Mouse (Mus musculus): ENCODE measurements around the gene Serinc3. TPM values are rescaled to one million over a fixed set of nuclear protein-coding genes. Genes with fewer than 3 reads are reported as not detected.
"Not testable (repeated sequence)": the region's sequence is repeated elsewhere in the genome, so short reads cannot be mapped to it uniquely, and the experiment has no call there.

Serinc3 gene
- polyA plus RNA-seq, 1 experiment from 2014 or later: 24.7 TPM

DNA sequence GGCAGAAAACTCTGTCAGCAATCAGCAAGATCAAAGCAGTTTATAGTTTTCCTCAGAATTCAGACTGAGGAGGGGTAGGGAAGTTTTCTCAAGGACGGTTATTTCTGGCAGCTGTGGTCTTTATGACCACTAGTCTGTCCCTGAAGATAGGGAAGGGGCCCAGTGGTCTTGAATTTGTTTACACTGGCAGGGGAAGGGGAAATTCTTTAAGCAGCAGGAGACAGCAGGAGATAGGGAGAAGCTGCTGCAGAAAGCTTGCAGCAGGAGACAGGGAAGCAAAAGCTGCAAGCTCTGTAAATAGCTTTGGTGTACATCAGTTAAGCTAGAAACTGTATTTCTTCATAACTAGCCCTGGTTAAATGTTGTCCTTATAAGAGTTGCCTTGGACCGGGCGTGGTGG lies 3.2 kb downstream of the Serinc3 start:
- Histone ChIP-seq H3K4me3 (no peak overlapping the region), H3K9me3 (replicated peaks) (no peaks in the 10 kb centered on the region), H3K36me3 (peaks cover 28% of the 10 kb centered on the region), H3K4me1 (peaks cover 17% of the 10 kb centered on the region), H3K27ac (replicated peaks) (no peak overlapping the region), H3K27me3 (ENCODE audit: low read depth, poor library complexity, severe bottlenecking) (no peaks in the 10 kb centered on the region)
- WGBS: 84% methylated on average over 3 of the region's 3 CpGs
- DNase-seq (ENCODE audit: low spot score): no peak

DNA sequence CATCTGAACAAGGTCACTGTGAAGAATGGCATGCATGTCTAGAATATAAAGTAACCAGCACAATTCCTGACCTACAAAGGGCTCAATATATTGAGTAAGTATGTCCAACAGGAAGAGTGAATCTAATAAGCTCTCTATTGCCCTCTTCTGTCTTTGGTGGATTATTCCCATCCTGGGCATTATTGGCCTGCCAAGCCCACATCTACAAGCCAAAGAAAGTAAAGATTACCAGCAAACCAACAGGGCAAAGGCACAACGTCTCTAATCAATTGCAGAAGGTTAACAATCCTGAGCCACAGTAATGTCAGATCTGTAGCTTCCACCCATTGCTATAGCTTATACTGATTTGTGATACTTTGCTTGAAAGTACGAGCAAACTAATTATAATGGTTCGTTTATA lies 4.4 kb downstream of the Serinc3 start:
- no peak overlapping the region for H3K27ac ChIP-seq (replicated peaks)
- H3K36me3 ChIP-seq: peaks cover 39% of the 10 kb centered on the region
- 88% methylated on average over 3 of the region's 3 CpGs for WGBS

GRCm38 (mm10) chr2:163637655-163638266 lies 7.2 kb downstream of the Serinc3 start:
- Histone ChIP-seq H3K4me3 (no peak overlapping the region), H3K36me3 (peaks cover 60% of the 10 kb centered on the region), H3K9me3 (replicated peaks) (no peaks in the 10 kb centered on the region), H3K27me3 (ENCODE audit: low read depth, poor library complexity, severe bottlenecking) (no peaks in the 10 kb centered on the region), H3K27ac (replicated peaks) (no peak overlapping the region), H3K4me1 (peaks cover 2% of the 10 kb centered on the region)
- 77% methylated on average over 5 of the region's 5 CpGs for WGBS
- no peak for DNase-seq (ENCODE audit: low spot score)

More for the DNA sequence above, 4.4 kb downstream of the Serinc3 start:
- Histone ChIP-seq H3K27me3 (ENCODE audit: low read depth, poor library complexity, severe bottlenecking) (no peaks in the 10 kb centered on the region), H3K9me3 (replicated peaks) (no peaks in the 10 kb centered on the region), H3K4me1 (peaks cover 17% of the 10 kb centered on the region), H3K4me3 (no peak overlapping the region)
- no peak for DNase-seq (ENCODE audit: low spot score)

DNA sequence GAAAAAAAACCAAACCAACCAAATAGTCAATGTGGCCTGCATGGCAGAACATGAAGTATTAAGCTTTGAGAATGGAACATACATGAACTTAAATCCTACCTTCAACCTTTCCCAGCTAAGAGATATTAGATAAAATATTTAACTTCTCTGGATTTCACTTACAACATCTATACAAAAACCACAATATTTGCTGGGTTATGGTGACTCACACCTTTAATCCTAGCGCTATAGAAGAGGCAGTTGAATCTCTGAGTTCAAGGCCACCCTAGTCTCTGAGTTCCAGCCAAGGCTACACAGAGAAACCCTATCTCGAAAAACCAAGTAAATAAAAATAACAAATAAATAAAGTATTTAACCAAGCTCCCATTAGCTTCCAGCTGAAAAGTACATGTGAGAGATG lies 8.9 kb downstream of the Serinc3 start:
- 89% methylated on average over 2 of the region's 2 CpGs for WGBS
- H3K36me3 ChIP-seq: peaks cover 66% of the 10 kb centered on the region
- no peaks in the 10 kb centered on the region for H3K27me3 ChIP-seq (ENCODE audit: low read depth, poor library complexity, severe bottlenecking)
- no peaks in the 10 kb centered on the region for H3K9me3 ChIP-seq (replicated peaks)
- H3K4me3 ChIP-seq: no peak overlapping the region
- H3K27ac ChIP-seq (replicated peaks): no peak overlapping the region
- H3K4me1 ChIP-seq: no peaks in the 10 kb centered on the region
- DNase-seq (ENCODE audit: low spot score): no peak

- no peaks in the 10 kb centered on the region for H3K27me3 ChIP-seq (ENCODE audit: low read depth, poor library complexity, severe bottlenecking)
- no peak overlapping the region for H3K4me3 ChIP-seq
- H3K27ac ChIP-seq (replicated peaks): no peak overlapping the region
- WGBS: 90% methylated on average over 2 of the region's 2 CpGs
- DNase-seq (ENCODE audit: low spot score): no peak
- H3K9me3 ChIP-seq (replicated peaks): no peaks in the 10 kb centered on the region
- H3K4me1 ChIP-seq: no peaks in the 10 kb centered on the region
- peaks cover 79% of the 10 kb centered on the region for H3K36me3 ChIP-seq
Measured at GRCm38 (mm10) chr2:163634211-163634610, 10.7 kb downstream of the Serinc3 start.

- peaks cover 96% of the 10 kb centered on the region for H3K36me3 ChIP-seq
- no peaks in the 10 kb centered on the region for H3K4me1 ChIP-seq
- WGBS: 92% methylated on average over 2 of the region's 2 CpGs
- H3K27me3 ChIP-seq (ENCODE audit: low read depth, poor library complexity, severe bottlenecking): no peaks in the 10 kb centered on the region
- H3K27ac ChIP-seq (replicated peaks): no peak overlapping the region
- H3K4me3 ChIP-seq: no peak overlapping the region
- H3K9me3 ChIP-seq (replicated peaks): no peaks in the 10 kb centered on the region
- DNase-seq (ENCODE audit: low spot score): no peak
Measured at GRCm38 (mm10) chr2:163631715-163632114, 13.2 kb downstream of the Serinc3 start.

GRCm38 (mm10) chr2:163631223-163631622 lies 13.7 kb downstream of the Serinc3 start:
- Histone ChIP-seq H3K4me3 (no peak overlapping the region), H3K9me3 (replicated peaks) (no peaks in the 10 kb centered on the region), H3K4me1 (no peaks in the 10 kb centered on the region), H3K27ac (replicated peaks) (no peak overlapping the region), H3K36me3 (peaks cover 96% of the 10 kb centered on the region), H3K27me3 (ENCODE audit: low read depth, poor library complexity, severe bottlenecking) (no peaks in the 10 kb centered on the region)
- DNase-seq (ENCODE audit: low spot score): no peak
- 92% methylated on average over 4 of the region's 4 CpGs for WGBS

DNA sequence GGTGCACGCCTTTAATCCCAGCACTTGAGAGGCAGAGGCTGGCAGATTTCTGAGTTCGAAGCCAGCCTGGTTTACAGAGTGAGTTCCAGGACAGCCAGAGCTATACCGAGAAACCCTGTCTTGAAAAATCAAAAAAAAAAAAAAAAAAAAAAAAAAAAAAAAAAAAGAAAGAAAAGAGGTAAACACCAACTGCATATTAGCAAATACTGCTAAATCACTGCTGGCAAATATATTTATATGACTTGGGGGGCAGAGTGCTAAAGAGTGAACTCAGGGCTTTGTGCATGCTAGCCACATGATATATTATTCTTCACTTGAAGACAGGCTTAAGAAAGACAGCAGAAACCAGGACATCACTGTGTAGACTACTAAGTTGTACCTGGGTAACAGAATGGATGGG lies 23.5 kb downstream of the Serinc3 start:
- peaks cover 93% of the 10 kb centered on the region for H3K36me3 ChIP-seq
- not testable (repeated sequence) for H3K27me3 ChIP-seq (ENCODE audit: low read depth, poor library complexity, severe bottlenecking); H3K4me1 ChIP-seq; H3K9me3 ChIP-seq (replicated peaks); H3K4me3 ChIP-seq; H3K27ac ChIP-seq (replicated peaks); DNase-seq (ENCODE audit: low spot score)
- 92% methylated on average over 3 of the region's 3 CpGs for WGBS

GRCm38 (mm10) chr2:163620451-163620850 lies 24.5 kb downstream of the Serinc3 start:
- Histone ChIP-seq H3K27me3 (ENCODE audit: low read depth, poor library complexity, severe bottlenecking) (no peaks in the 10 kb centered on the region), H3K9me3 (replicated peaks) (no peaks in the 10 kb centered on the region), H3K4me1 (no peaks in the 10 kb centered on the region), H3K4me3 (no peak overlapping the region), H3K27ac (replicated peaks) (no peak overlapping the region), H3K36me3 (peaks cover 93% of the 10 kb centered on the region)
- DNase-seq (ENCODE audit: low spot score): no peak
- 90% methylated on average over 8 of the region's 8 CpGs for WGBS

DNA sequence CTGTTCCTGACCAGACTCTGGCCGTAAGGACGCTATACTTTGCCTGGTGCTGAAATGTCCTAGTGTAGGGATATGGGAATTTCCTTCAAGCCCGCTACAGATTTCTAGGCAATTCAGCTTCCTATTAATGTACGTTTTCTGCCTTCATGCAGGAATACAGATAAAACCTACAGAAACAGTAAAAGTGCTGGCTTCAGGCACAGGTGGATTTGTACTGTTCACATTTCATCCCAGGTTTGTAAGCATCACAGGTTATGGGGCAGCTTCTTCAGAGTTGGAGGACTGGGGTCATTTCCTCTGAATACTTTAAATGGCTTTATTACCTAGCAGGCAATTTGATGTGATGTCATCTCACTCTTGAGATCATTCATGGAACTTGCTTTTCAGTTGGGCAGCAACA lies 27.1 kb downstream of the Serinc3 start:
- Histone ChIP-seq H3K36me3 (peaks cover 98% of the 10 kb centered on the region), H3K4me3 (no peak overlapping the region), H3K27ac (replicated peaks) (no peak overlapping the region), H3K4me1 (no peaks in the 10 kb centered on the region), H3K9me3 (replicated peaks) (no peaks in the 10 kb centered on the region), H3K27me3 (ENCODE audit: low read depth, poor library complexity, severe bottlenecking) (no peaks in the 10 kb centered on the region)
- WGBS: 92% methylated on average over 4 of the region's 4 CpGs
- no peak for DNase-seq (ENCODE audit: low spot score)

GRCm38 (mm10) chr2:163617232-163617863 lies 27.6 kb downstream of the Serinc3 start:
- H3K27me3 ChIP-seq (ENCODE audit: low read depth, poor library complexity, severe bottlenecking): no peaks in the 10 kb centered on the region
- 85% methylated on average over 3 of the region's 3 CpGs for WGBS
- no peak overlapping the region for H3K4me3 ChIP-seq
- no peak for DNase-seq (ENCODE audit: low spot score)
- H3K4me1 ChIP-seq: no peaks in the 10 kb centered on the region
- H3K27ac ChIP-seq (replicated peaks): no peak overlapping the region
- peaks cover 97% of the 10 kb centered on the region for H3K36me3 ChIP-seq
- H3K9me3 ChIP-seq (replicated peaks): no peaks in the 10 kb centered on the region

- no peaks in the 10 kb centered on the region for H3K4me1 ChIP-seq
- no peak for DNase-seq (ENCODE audit: low spot score)
- H3K27me3 ChIP-seq (ENCODE audit: low read depth, poor library complexity, severe bottlenecking): no peaks in the 10 kb centered on the region
- no peak overlapping the region for H3K27ac ChIP-seq (replicated peaks)
- 83% methylated on average over 3 of the region's 3 CpGs for WGBS
- H3K36me3 ChIP-seq: peaks cover 97% of the 10 kb centered on the region
- no peak overlapping the region for H3K4me3 ChIP-seq
- no peaks in the 10 kb centered on the region for H3K9me3 ChIP-seq (replicated peaks)
Measured at GRCm38 (mm10) chr2:163616652-163617227, 28.2 kb downstream of the Serinc3 start.

DNA sequence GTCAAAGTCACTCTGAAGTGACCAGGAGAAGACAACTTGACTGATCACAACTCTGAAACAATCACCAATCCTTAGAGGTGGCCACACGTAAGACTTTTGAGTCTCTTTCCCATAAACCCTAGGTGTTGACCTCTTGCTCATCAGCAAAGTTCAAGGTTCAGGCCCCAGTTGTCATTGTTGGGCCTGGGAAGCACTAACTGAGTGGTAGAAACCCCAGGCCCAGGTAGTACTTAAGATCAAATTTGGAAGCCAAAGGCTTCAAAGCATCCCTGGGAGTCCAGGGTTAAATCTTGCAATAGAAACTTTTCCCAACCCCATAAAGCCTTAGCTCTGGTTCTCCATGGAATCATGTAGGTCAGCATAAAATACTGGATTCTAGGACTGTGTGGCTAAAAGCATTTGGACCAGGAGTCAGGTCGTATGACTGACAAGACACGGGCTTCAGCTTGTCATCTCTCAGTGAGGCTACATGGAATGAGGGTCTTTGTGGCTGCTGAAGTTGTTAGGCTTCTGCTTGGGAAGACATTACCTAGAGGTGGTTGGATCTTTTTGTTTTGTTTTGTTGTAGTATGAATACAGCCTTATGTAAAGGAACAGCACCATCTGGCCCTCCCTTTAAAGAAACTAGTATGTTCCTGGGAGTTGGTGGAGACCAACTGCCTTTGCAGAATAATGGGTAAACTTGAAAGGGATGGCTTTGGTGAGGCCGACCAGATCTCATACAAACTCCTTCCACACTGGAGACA lies 28.9 kb downstream of the Serinc3 start:
- H3K9me3 ChIP-seq (replicated peaks): no peaks in the 10 kb centered on the region
- H3K27me3 ChIP-seq (ENCODE audit: low read depth, poor library complexity, severe bottlenecking): no peaks in the 10 kb centered on the region
- 90% methylated on average over 4 of the region's 4 CpGs for WGBS
- no peak overlapping the region for H3K4me3 ChIP-seq
- H3K36me3 ChIP-seq: peaks cover 93% of the 10 kb centered on the region
- no peak for DNase-seq (ENCODE audit: low spot score)
- no peak overlapping the region for H3K27ac ChIP-seq (replicated peaks)
- no peaks in the 10 kb centered on the region for H3K4me1 ChIP-seq
